Mouse (Mus musculus) myocyte (in vitro differentiated cells): ENCODE results near the gene Aars2.

ENCODE experiments used
- CEBPB ChIP-seq: IDR thresholded peaks from 2 replicates; pipeline ENCODE4 v1.6.1; 2011; ENCODE audit warnings: mild to moderate bottlenecking, moderate library complexity; ENCODE audit not compliant: poor library complexity, insufficient read depth, severe bottlenecking
- E2F4 ChIP-seq: IDR thresholded peaks from one replicate; pipeline ENCODE4 v1.6.1; 2011; ENCODE audit warnings: mild to moderate bottlenecking, control low read depth, moderate library complexity; ENCODE audit not compliant: insufficient read depth
- MAX ChIP-seq: IDR thresholded peaks from one replicate; pipeline ENCODE4 v1.6.1; 2011; ENCODE audit warnings: low read depth, mild to moderate bottlenecking, control low read depth
- MYOD1 ChIP-seq, 3 experiments: IDR thresholded peaks; one replicate each; pipeline ENCODE4 v1.6.1; 2011; ENCODE audit warnings: control low read depth in 2 of 3, low read depth in 2 of 3, mild to moderate bottlenecking in 2 of 3, moderate library complexity in 1 of 3; ENCODE audit not compliant: insufficient read length in 2 of 3, control insufficient read depth in 1 of 3
- POLR2A ChIP-seq: IDR thresholded peaks from one replicate; pipeline ENCODE4 v1.6.1; 2011; ENCODE audit warnings: low read depth, mild to moderate bottlenecking, control low read depth, moderate library complexity; ENCODE audit not compliant: insufficient read length
- POLR2AphosphoS2 ChIP-seq: IDR thresholded peaks from one replicate; pipeline ENCODE4 v1.6.1; 2011; ENCODE audit warnings: low read depth, control low read depth; ENCODE audit not compliant: insufficient read length
- REST ChIP-seq: IDR thresholded peaks from one replicate; pipeline ENCODE4 v1.6.1; 2011; ENCODE audit warnings: mild to moderate bottlenecking, control low read depth, moderate library complexity; ENCODE audit not compliant: insufficient read depth, insufficient read length
- SRF ChIP-seq: IDR thresholded peaks from one replicate; pipeline ENCODE4 v1.6.1; 2011; ENCODE audit warnings: low read depth; ENCODE audit not compliant: control insufficient read depth, insufficient read length
- TCF12 ChIP-seq: IDR thresholded peaks from one replicate; pipeline ENCODE4 v1.6.1; 2011; ENCODE audit warnings: mild to moderate bottlenecking, control low read depth; ENCODE audit not compliant: poor library complexity, insufficient read depth, severe bottlenecking
- TCF3 ChIP-seq: IDR thresholded peaks from one replicate; pipeline ENCODE4 v1.6.1; 2011; ENCODE audit warnings: low read depth, control low read depth; ENCODE audit not compliant: insufficient read length
- USF1 ChIP-seq: IDR thresholded peaks from one replicate; pipeline ENCODE4 v1.6.1; 2011; ENCODE audit warnings: low read depth, mild to moderate bottlenecking, control low read depth, moderate library complexity

- TF ChIP-seq REST (no peak), POLR2A (no peak), USF1 (no peak), TCF12 (no peak), MYOD1 (IDR thresholded peaks at IDR 0.05; ENCODE audit: control insufficient read depth in 1 of 3, insufficient read length in 2 of 3, low read depth in 2 of 3) (no peak), E2F4 (no peak), POLR2AphosphoS2 (no peak), MAX (no peak), TCF3 (no peak), SRF (no peak), CEBPB (no peak)
These were observed 28.3 kb upstream of the Aars2 start for GRCm38 (mm10) chr17:45478234-45478825.
